In genomic region chr12:75531895-75532294, GRCm38 (mm10) we compare ENCODE assay signal across 14 mouse cellular contexts.
A peak's percentile ranks its signal among the peaks of the same experiment; 100 is the strongest.
DNase-seq lines count a peak whose midpoint lies in the region; ATAC-seq lines count a peak whose summit lies in the region.
"Had no signal": no experiment of that assay in that cellular context is flagged by ENCODE, and none has a peak within 500 bp of the region (broad histone marks: within the 10 kb centered on the region; RNA-seq: fewer than 3 reads in every experiment).

No protein-coding gene starts in this region.

- H3K36me3 ChIP-seq in intestine, embryonic 15.5 days: no peaks in the 10 kb centered on the region
- no peaks in the 10 kb centered on the region for H3K36me3 ChIP-seq in forebrain, embryonic 13.5 days (ENCODE audit: poor library complexity, severe bottlenecking)
- H3K36me3 ChIP-seq: forebrain, embryonic 15.5 days; heart, embryonic 15.5 days; midbrain, embryonic 12.5 days had no signal

- H3K4me3 ChIP-seq in intestine, embryonic 15.5 days (replicated peaks): no peak overlapping the region
- no peak overlapping the region for H3K4me3 ChIP-seq in forebrain, embryonic 13.5 days
- H3K4me3 ChIP-seq: forebrain, embryonic 15.5 days; heart, embryonic 15.5 days; midbrain, embryonic 12.5 days had no signal

- H3K27ac ChIP-seq in intestine, embryonic 15.5 days: no peak overlapping the region
- no peak overlapping the region for H3K27ac ChIP-seq in forebrain, embryonic 13.5 days
- H3K27ac ChIP-seq: forebrain, embryonic 15.5 days; heart, embryonic 15.5 days; midbrain, embryonic 12.5 days had no signal

- peaks cover 5% of the 10 kb centered on the region; the same call in 1 of the 2 replicates for H3K4me1 ChIP-seq in intestine, embryonic 15.5 days (replicated peaks)
- peaks cover 27% of the 10 kb centered on the region for H3K4me1 ChIP-seq in forebrain, embryonic 13.5 days

- ATAC-seq in CD4-positive, CD25-positive, alpha-beta regulatory T cell, adult 4 months: peak; percentile 43
- ATAC-seq in intestine, embryonic 15.5 days: peak; percentile 42
- no peak for ATAC-seq in forebrain, embryonic 13.5 days
- ATAC-seq: forebrain, embryonic 15.5 days had no signal

- H3K4me2 ChIP-seq in intestine, embryonic 15.5 days (replicated peaks): no peak overlapping the region
- H3K4me2 ChIP-seq in forebrain, embryonic 13.5 days: no peak overlapping the region
- H3K4me2 ChIP-seq: forebrain, embryonic 15.5 days; heart, embryonic 15.5 days; midbrain, embryonic 12.5 days had no signal

- H3K27me3 ChIP-seq in intestine, embryonic 15.5 days (replicated peaks): no peaks in the 10 kb centered on the region
- no peaks in the 10 kb centered on the region for H3K27me3 ChIP-seq in forebrain, embryonic 13.5 days
- H3K27me3 ChIP-seq: forebrain, embryonic 15.5 days; heart, embryonic 15.5 days; midbrain, embryonic 12.5 days had no signal

- 51% methylated on average over 2 of the region's 2 CpGs for WGBS in intestine, embryonic 15.5 days
- 76% methylated on average over 2 of the region's 2 CpGs for WGBS in forebrain, embryonic 13.5 days

- no peak overlapping the region for H3K9ac ChIP-seq in intestine, embryonic 15.5 days
- H3K9ac ChIP-seq in forebrain, embryonic 13.5 days: no peak overlapping the region
- H3K9ac ChIP-seq: forebrain, embryonic 15.5 days; heart, embryonic 15.5 days; midbrain, embryonic 12.5 days had no signal

- DNase-seq in 416B (ENCODE audit: low read depth): peak; percentile 47
- peak; percentile 35 to 39 for DNase-seq in kidney, postnatal 36 days
- no peak for DNase-seq in cerebellum, adult 11-12 months
- no peak for DNase-seq in heart, adult 9 months (ENCODE audit: low spot score in 2 of 2)
- DNase-seq: adrenal gland, adult 8-10 months; cerebellum, postnatal 10 days; lung, adult 2 months; thymus, postnatal 36 days had no signal

- H3K9me3 ChIP-seq in intestine, embryonic 15.5 days: no peaks in the 10 kb centered on the region
- H3K9me3 ChIP-seq in forebrain, embryonic 13.5 days (replicated peaks): no peaks in the 10 kb centered on the region
- H3K9me3 ChIP-seq: forebrain, embryonic 15.5 days; heart, embryonic 15.5 days; midbrain, embryonic 12.5 days had no signal

Comparison
In these comparisons a context has a peak if more than half of its experiments do, and no peak if none do; other contexts are left out.
1. DNase-seq: peak in 416B (single experiment) and kidney, postnatal 36 days (2 of 2); none in cerebellum, adult 11-12 months (single experiment) and heart, adult 9 months (0 of 2).